Mouse (Mus musculus) heart, embryonic 16.5 days (tissue): ENCODE measurements around the gene Wipf2. TPM values are rescaled to one million over a fixed set of nuclear protein-coding genes. Genes with fewer than 3 reads are reported as not detected.

ENCODE experiments used
- ATAC-seq: fragments of 200-750 bp; cut with Nextera tagmentation; replicated peaks from 2 replicates; pipeline ENCODE4 v1.8.0; 2017; ENCODE audit warnings: moderate number of reproducible peaks; ENCODE audit not compliant: insufficient read depth, low FRiP score; ENCODE audit errors: extremely low read depth
- H3K27ac ChIP-seq: fragments of 300-500 bp; sonication (generic); 2 replicates; pipeline ENCODE4 v1.5.1; 2014; ENCODE audit warnings: mild to moderate bottlenecking, low read length, control low read depth, moderate library complexity
- H3K27me3 ChIP-seq: fragments of 300-500 bp; sonication (generic); 2 replicates; pipeline ENCODE4 v1.6.1; 2014; ENCODE audit warnings: low read length, mixed read lengths; ENCODE audit not compliant: control insufficient read depth, insufficient read depth
- H3K36me3 ChIP-seq: fragments of 300-500 bp; sonication (generic); 2 replicates; pipeline ENCODE4 v1.6.1; 2014; ENCODE audit not compliant: control insufficient read depth, insufficient read depth
- H3K4me1 ChIP-seq: fragments of 300-500 bp; sonication (generic); 2 replicates; pipeline ENCODE4 v1.6.1; 2014; ENCODE audit warnings: low read length, mixed read lengths; ENCODE audit not compliant: control insufficient read depth, insufficient read depth
- H3K4me2 ChIP-seq: fragments of 300-500 bp; sonication (generic); 2 replicates; pipeline ENCODE4 v1.6.1; 2014; ENCODE audit warnings: low read depth, mild to moderate bottlenecking, control low read depth, low read length
- H3K4me3 ChIP-seq: fragments of 300-500 bp; sonication (generic); 2 replicates; pipeline ENCODE4 v1.5.1; 2014; ENCODE audit warnings: mild to moderate bottlenecking, control low read depth, low read length
- H3K9ac ChIP-seq: fragments of 300-500 bp; sonication (generic); 2 replicates; pipeline ENCODE4 v1.6.1; 2014; ENCODE audit warnings: low read length, control low read depth
- H3K9me3 ChIP-seq: fragments of 300-500 bp; sonication (generic); replicated peaks from 2 replicates; pipeline ENCODE4 v1.6.1; 2016; ENCODE audit warnings: low read length; ENCODE audit not compliant: control insufficient read depth
- WGBS: fragments of 180-500 bp; shearing (Covaris S2); extraction: QIAGEN DNeasy Blood & Tissue Kit; methylation state at CpG from one replicate; pipeline ENCODE4 v1.1.7; 2014; 5-methylcytosine and 5-hydroxymethylcytosine counted together
- polyA plus RNA-seq: library from polyadenylated mRNA; unstranded; fragments of >200 nt; fragmentation: Nextera tagmentation; extraction: Ambion mirVana; gene quantifications from 2 replicates; pipeline ENCODE4 v1.2.1, GENCODE M21; 2015

The Wipf2 gene
- polyA plus RNA-seq, 1 experiment from 2014 or later, result 3.4 TPM

GRCm38 (mm10) chr11:98949242-98949957 lies 86.0 kb downstream of the Wipf2 start:
- peaks cover 91% of the 10 kb centered on the region for H3K4me1 ChIP-seq
- H3K27me3 ChIP-seq, result no peaks in the 10 kb centered on the region
- peak overlapping the region; percentile 1 for H3K9ac ChIP-seq
- no peak overlapping the region for H3K4me2 ChIP-seq
- no peak overlapping the region for H3K4me3 ChIP-seq
- H3K27ac ChIP-seq, result peak overlapping the region; percentile 97; the same call in 1 of the 2 replicates
- H3K9me3 ChIP-seq, result no peaks in the 10 kb centered on the region
- no peak for ATAC-seq
- 77% methylated on average over 10 of the region's 12 CpGs for WGBS
- H3K36me3 ChIP-seq, result no peaks in the 10 kb centered on the region

GRCm38 (mm10) chr11:98949958-98950460 lies 86.6 kb downstream of the Wipf2 start:
- peak overlapping the region; percentile 23 for H3K9ac ChIP-seq
- 72% methylated on average over 7 of the region's 7 CpGs for WGBS
- no peak for ATAC-seq
- no peaks in the 10 kb centered on the region for H3K36me3 ChIP-seq
- H3K27me3 ChIP-seq, result no peaks in the 10 kb centered on the region
- H3K27ac ChIP-seq, result peak overlapping the region; percentile 97
- H3K9me3 ChIP-seq, result no peaks in the 10 kb centered on the region
- H3K4me3 ChIP-seq, result no peak overlapping the region
- no peak overlapping the region for H3K4me2 ChIP-seq
- H3K4me1 ChIP-seq, result peaks cover 91% of the 10 kb centered on the region

- H3K4me1 ChIP-seq, result peaks cover 91% of the 10 kb centered on the region
- 68% methylated on average over 9 of the region's 9 CpGs for WGBS
- H3K9me3 ChIP-seq, result no peaks in the 10 kb centered on the region
- no peaks in the 10 kb centered on the region for H3K36me3 ChIP-seq
- peak overlapping the region; percentile 97 for H3K27ac ChIP-seq
- H3K4me3 ChIP-seq, result no peak overlapping the region
- H3K9ac ChIP-seq, result peak overlapping the region; percentile 23; the same call in 1 of the 2 replicates
- no peak for ATAC-seq
- H3K4me2 ChIP-seq, result no peak overlapping the region
- H3K27me3 ChIP-seq, result no peaks in the 10 kb centered on the region
Measured at GRCm38 (mm10) chr11:98950484-98950883, 87.0 kb downstream of the Wipf2 start.

- Histone ChIP-seq H3K27ac (peak overlapping the region; percentile 97), H3K9ac (peak overlapping the region; percentile 71), H3K4me1 (peaks cover 89% of the 10 kb centered on the region), H3K9me3 (no peaks in the 10 kb centered on the region), H3K36me3 (no peaks in the 10 kb centered on the region), H3K4me2 (peak overlapping the region; percentile 58), H3K4me3 (peak overlapping the region; percentile 22; the same call in 1 of the 2 replicates), H3K27me3 (no peaks in the 10 kb centered on the region)
- ATAC-seq, result peak; percentile 73
- 37% methylated on average over 15 of the region's 16 CpGs for WGBS
Measured at GRCm38 (mm10) chr11:98951026-98951906, 87.8 kb downstream of the Wipf2 start.

GRCm38 (mm10) chr11:98952111-98952510 lies 88.7 kb downstream of the Wipf2 start:
- Histone ChIP-seq H3K4me2 (no peak overlapping the region), H3K4me1 (peaks cover 89% of the 10 kb centered on the region), H3K27ac (peak overlapping the region; percentile 97), H3K36me3 (no peaks in the 10 kb centered on the region), H3K27me3 (no peaks in the 10 kb centered on the region), H3K4me3 (no peak overlapping the region), H3K9ac (no peak overlapping the region), H3K9me3 (no peaks in the 10 kb centered on the region)
- 100% methylated on average over 1 of the region's 1 CpGs for WGBS
- no peak for ATAC-seq

- Histone ChIP-seq H3K4me2 (no peak overlapping the region), H3K9me3 (no peaks in the 10 kb centered on the region), H3K4me3 (no peak overlapping the region), H3K27ac (peak overlapping the region; percentile 97; the same call in 1 of the 2 replicates), H3K36me3 (no peaks in the 10 kb centered on the region), H3K4me1 (peaks cover 83% of the 10 kb centered on the region), H3K27me3 (no peaks in the 10 kb centered on the region), H3K9ac (no peak overlapping the region)
- no peak for ATAC-seq
- 39% methylated on average over 2 of the region's 2 CpGs for WGBS
Measured at GRCm38 (mm10) chr11:98952736-98953135, 89.3 kb downstream of the Wipf2 start.

GRCm38 (mm10) chr11:98953361-98953760 lies 89.9 kb downstream of the Wipf2 start:
- Histone ChIP-seq H3K36me3 (no peaks in the 10 kb centered on the region), H3K9ac (peak overlapping the region; percentile 58), H3K4me1 (peaks cover 77% of the 10 kb centered on the region), H3K4me2 (no peak overlapping the region), H3K27ac (peak overlapping the region; percentile 29; the same call in 1 of the 2 replicates), H3K27me3 (no peaks in the 10 kb centered on the region), H3K9me3 (no peaks in the 10 kb centered on the region), H3K4me3 (no peak overlapping the region)
- 32% methylated on average over 2 of the region's 2 CpGs for WGBS
- ATAC-seq, result no peak

GRCm38 (mm10) chr11:98953835-98954320 lies 90.4 kb downstream of the Wipf2 start:
- Histone ChIP-seq H3K9me3 (no peaks in the 10 kb centered on the region), H3K4me1 (peaks cover 74% of the 10 kb centered on the region), H3K27me3 (no peaks in the 10 kb centered on the region), H3K4me3 (no peak overlapping the region), H3K27ac (peak overlapping the region; percentile 81), H3K36me3 (no peaks in the 10 kb centered on the region), H3K9ac (peak overlapping the region; percentile 28; the same call in 1 of the 2 replicates), H3K4me2 (peak overlapping the region; percentile 39)
- ATAC-seq, result no peak
- WGBS, result 15% methylated on average over 13 of the region's 13 CpGs
